Mouse (Mus musculus): ENCODE data around the gene Pidd1.

Gene Pidd1

GRCm38 (mm10) chr7:141435856-141436522 lies 7.8 kb downstream of the Pidd1 start:
- DNase-seq (ENCODE audit: low spot score in 2 of 2) = no peak

- no peak for DNase-seq (ENCODE audit: low spot score in 2 of 2)
Observed at GRCm38 (mm10) chr7:141435129-141435855, 8.5 kb downstream of the Pidd1 start.

- no peak for DNase-seq (ENCODE audit: low spot score in 2 of 2)
Observed at GRCm38 (mm10) chr7:141434464-141434863, 9.4 kb downstream of the Pidd1 start.

- DNase-seq (ENCODE audit: low spot score in 2 of 2) = no peak
Observed at GRCm38 (mm10) chr7:141433517-141434400, 10.1 kb downstream of the Pidd1 start.

- no peak for DNase-seq (ENCODE audit: low spot score in 2 of 2)
Observed at GRCm38 (mm10) chr7:141432741-141433516, 10.9 kb downstream of the Pidd1 start.

GRCm38 (mm10) chr7:141432186-141432611 lies 11.6 kb downstream of the Pidd1 start:
- no peak for DNase-seq (ENCODE audit: low spot score in 2 of 2)

- no peak for DNase-seq (ENCODE audit: low spot score in 2 of 2)
Observed at GRCm38 (mm10) chr7:141431434-141432185, 12.2 kb downstream of the Pidd1 start.

- DNase-seq (ENCODE audit: low spot score in 2 of 2) = no peak
Observed at GRCm38 (mm10) chr7:141430585-141431240, 13.1 kb downstream of the Pidd1 start.

- no peak for DNase-seq (ENCODE audit: low spot score in 2 of 2)
Observed at GRCm38 (mm10) chr7:141429840-141430584, 13.8 kb downstream of the Pidd1 start.

GRCm38 (mm10) chr7:141429310-141429709 lies 14.5 kb downstream of the Pidd1 start, which contains the start of gene Cend1:
Gene Cend1, minus strand, starts transcription at chr7:141429491.
- no peak for DNase-seq (ENCODE audit: low spot score in 2 of 2)

GRCm38 (mm10) chr7:141428701-141429100 lies 15.1 kb downstream of the Pidd1 start:
- DNase-seq (ENCODE audit: low spot score in 2 of 2) = no peak

- DNase-seq (ENCODE audit: low spot score in 2 of 2) = no peak
Observed at GRCm38 (mm10) chr7:141426948-141427730, 16.7 kb downstream of the Pidd1 start.

GRCm38 (mm10) chr7:141423811-141424210 lies 20.0 kb downstream of the Pidd1 start:
- no peak for DNase-seq (ENCODE audit: low spot score in 2 of 2)

- DNase-seq (ENCODE audit: low spot score in 2 of 2) = no peak
Observed at GRCm38 (mm10) chr7:141420030-141420702, 23.7 kb downstream of the Pidd1 start.

- no peak for DNase-seq (ENCODE audit: low spot score in 2 of 2)
Observed at GRCm38 (mm10) chr7:141418970-141419369, 24.9 kb downstream of the Pidd1 start.

GRCm38 (mm10) chr7:141417731-141418681 lies 25.8 kb downstream of the Pidd1 start:
- DNase-seq (ENCODE audit: low spot score in 2 of 2) = no peak

All from urinary bladder, postnatal 4 days (tissue).